Mouse (Mus musculus) cerebellum, adult 2 months (tissue): ENCODE results near the gene Bbs9. TPM values are rescaled to one million over a fixed set of nuclear protein-coding genes. Genes with fewer than 3 reads are reported as not detected.
"Not testable (repeated sequence)": the region's sequence is repeated elsewhere in the genome, so short reads cannot be mapped to it uniquely, and the experiment has no call there.

Source experiments
- DNase-seq, 2 experiments: peaks; one replicate each; pipeline ENCODE4 v3.0.0; 2021
- H3K27ac ChIP-seq: fragments of 200-500 bp; 2 replicates; pipeline ENCODE4 v1.5.1; 2012; ENCODE audit warnings: low read length, control low read depth, inconsistent platforms; ENCODE audit not compliant: insufficient read depth
- H3K27me3 ChIP-seq: fragments of 200-500 bp; 2 replicates; pipeline ENCODE4 v1.6.1; 2012; ENCODE audit warnings: inconsistent platforms, mild to moderate bottlenecking, low read length, moderate library complexity; ENCODE audit not compliant: control insufficient read depth, insufficient read depth
- H3K4me1 ChIP-seq: fragments of 200-500 bp; 2 replicates; pipeline ENCODE4 v1.6.1; 2011; ENCODE audit warnings: low read length; ENCODE audit not compliant: control insufficient read depth, insufficient read depth
- H3K4me3 ChIP-seq: fragments of 200-500 bp; replicated peaks from 2 replicates; pipeline ENCODE3; 2011; ENCODE audit warnings: mild to moderate bottlenecking, low read depth, low read length, control low read depth; ENCODE audit not compliant: insufficient read depth
- CTCF ChIP-seq: fragments of 200-500 bp; IDR thresholded peaks from 2 replicates; pipeline ENCODE4 v1.5.1; 2011; ENCODE audit warnings: low read depth, mild to moderate bottlenecking, control low read depth, low read length, moderate library complexity, borderline replicate concordance; ENCODE audit not compliant: insufficient read depth
- POLR2A ChIP-seq: fragments of 200-500 bp; IDR thresholded peaks from 2 replicates; pipeline ENCODE4 v1.6.1; 2011; ENCODE audit warnings: low read length, control low read depth, borderline replicate concordance; ENCODE audit not compliant: insufficient read depth
- WGBS: fragments of 180-500 bp; shearing (Covaris S2); methylation state at CpG from one replicate; pipeline ENCODE4 v1.1.7; 2018; 5-methylcytosine and 5-hydroxymethylcytosine counted together
- polyA plus RNA-seq: library from polyadenylated mRNA; depleted of rRNA; stranded (reverse); fragments of >200 nt; gene quantifications from 2 replicates; pipeline ENCODE4 v1.2.3, GENCODE M21; 2012

The Bbs9 gene
- polyA plus RNA-seq, 1 experiment: 15.4 TPM

DNA sequence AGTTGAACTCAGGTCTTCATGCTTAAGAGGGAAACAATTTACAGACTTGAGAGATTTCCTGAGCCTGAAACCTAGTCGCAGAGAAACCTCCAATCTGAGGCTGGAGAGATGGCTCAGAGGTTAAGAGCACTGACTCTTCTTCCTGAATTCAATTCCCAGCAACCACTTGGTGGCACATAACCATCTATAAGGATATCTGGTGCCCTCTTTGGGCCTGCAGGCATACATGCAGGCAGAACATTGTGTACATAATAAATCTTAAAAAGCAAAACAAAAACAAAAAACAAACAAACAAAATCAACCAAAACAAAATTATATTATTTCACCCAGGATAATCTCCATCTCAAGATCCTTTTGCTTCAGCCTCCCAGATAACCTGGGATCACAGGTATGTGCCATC lies 36.7 kb upstream of the Bbs9 start:
- Histone ChIP-seq H3K27me3 (no peaks in the 10 kb centered on the region), H3K4me1 (no peaks in the 10 kb centered on the region), H3K27ac (no peak overlapping the region), H3K4me3 (no peak overlapping the region)
- no peak for DNase-seq
- 67% methylated on average over 1 of the region's 1 CpGs for WGBS
- TF ChIP-seq CTCF (no peak), POLR2A (no peak)

GRCm38 (mm10) chr9:22443157-22443556 lies 32.4 kb upstream of the Bbs9 start:
- TF ChIP-seq CTCF (no peak), POLR2A (no peak)
- no peak overlapping the region for H3K27ac ChIP-seq
- 84% methylated on average over 10 of the region's 10 CpGs for WGBS
- no peak overlapping the region for H3K4me3 ChIP-seq
- H3K27me3 ChIP-seq: no peaks in the 10 kb centered on the region
- H3K4me1 ChIP-seq: no peaks in the 10 kb centered on the region
- no peak for DNase-seq

GRCm38 (mm10) chr9:22445123-22445522 lies 30.4 kb upstream of the Bbs9 start:
- 88% methylated on average over 1 of the region's 1 CpGs for WGBS
- DNase-seq: no peak
- H3K4me3 ChIP-seq: no peak overlapping the region
- no peaks in the 10 kb centered on the region; the same call in 1 of the 2 replicates for H3K4me1 ChIP-seq
- no peaks in the 10 kb centered on the region for H3K27me3 ChIP-seq
- TF ChIP-seq CTCF (no peak), POLR2A (no peak)
- H3K27ac ChIP-seq: no peak overlapping the region

DNA sequence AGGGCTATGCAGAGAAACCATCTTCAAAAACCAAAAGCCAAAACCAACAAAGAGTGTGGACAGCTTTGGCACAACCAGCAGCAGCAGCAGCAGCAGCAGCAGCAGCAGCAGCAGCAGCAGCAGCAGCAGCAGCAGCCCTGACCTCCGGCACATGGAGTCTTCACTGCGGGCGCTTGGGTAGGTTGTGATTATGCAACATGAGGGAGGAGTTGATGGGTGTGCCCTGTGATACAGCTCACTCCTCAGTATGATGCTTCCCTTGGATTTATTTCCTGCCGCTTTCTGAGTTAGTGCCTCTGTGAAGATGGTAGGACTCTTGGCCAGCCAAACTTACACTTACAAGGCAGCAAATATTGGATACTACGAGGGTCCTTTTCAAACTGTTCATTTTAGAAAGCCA lies 28.3 kb upstream of the Bbs9 start:
- 82% methylated on average over 5 of the region's 5 CpGs for WGBS
- Histone ChIP-seq H3K4me1 (no peaks in the 10 kb centered on the region; the same call in 1 of the 2 replicates), H3K27ac (no peak overlapping the region), H3K27me3 (no peaks in the 10 kb centered on the region), H3K4me3 (no peak overlapping the region)
- DNase-seq: no peak
- TF ChIP-seq CTCF (no peak), POLR2A (no peak)

DNA sequence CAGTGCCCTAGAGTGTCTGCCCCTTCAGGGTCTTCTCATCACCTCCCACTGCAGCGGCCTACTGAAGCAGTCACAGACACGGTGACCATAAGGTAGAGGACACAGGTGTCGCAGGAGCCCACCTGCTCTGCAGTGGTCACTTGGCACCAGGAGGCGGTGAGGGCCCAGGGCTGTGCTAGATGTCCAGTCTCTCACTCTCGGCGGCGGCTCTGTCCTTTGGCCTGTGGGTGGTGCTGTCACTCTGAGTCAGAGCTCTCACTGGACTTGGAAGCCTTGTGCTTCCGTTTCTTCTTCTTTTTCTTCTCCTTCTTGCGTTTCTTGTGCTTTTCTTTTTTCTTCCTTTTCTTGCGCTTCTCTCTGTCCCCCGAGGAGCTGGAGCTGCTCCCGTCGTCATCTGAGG lies 27.1 kb upstream of the Bbs9 start:
- H3K4me3 ChIP-seq: no peak overlapping the region
- WGBS: 62% methylated on average over 13 of the region's 13 CpGs
- no peaks in the 10 kb centered on the region for H3K27me3 ChIP-seq
- H3K4me1 ChIP-seq: no peaks in the 10 kb centered on the region; the same call in 1 of the 2 replicates
- H3K27ac ChIP-seq: no peak overlapping the region
- TF ChIP-seq POLR2A (no peak), CTCF (peak; percentile 56)
- DNase-seq: peak in 1 of 2 experiments; percentile 29

DNA sequence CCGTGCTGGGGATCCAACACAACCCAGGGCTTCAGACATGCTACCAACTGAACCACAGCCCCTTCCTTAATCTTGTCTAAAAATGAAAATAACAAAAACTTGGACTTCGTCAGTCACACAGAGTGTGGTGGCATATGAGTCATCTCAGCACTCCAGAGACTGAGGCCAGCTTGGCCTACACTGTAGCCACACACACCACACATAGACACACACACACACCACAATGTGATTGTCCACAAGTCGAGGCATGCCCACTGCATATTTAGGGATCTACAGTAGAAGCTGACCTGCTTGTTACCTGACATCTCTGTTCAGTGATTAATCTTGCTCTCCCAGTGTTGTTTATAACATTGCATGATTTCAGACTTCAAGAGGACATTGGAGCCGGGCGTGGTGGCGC lies 26.3 kb upstream of the Bbs9 start:
- no peak overlapping the region for H3K27ac ChIP-seq
- no peak for DNase-seq
- TF ChIP-seq CTCF (no peak), POLR2A (no peak)
- H3K4me1 ChIP-seq: no peaks in the 10 kb centered on the region; the same call in 1 of the 2 replicates
- H3K27me3 ChIP-seq: no peaks in the 10 kb centered on the region
- 80% methylated on average over 6 of the region's 6 CpGs for WGBS
- H3K4me3 ChIP-seq: no peak overlapping the region

GRCm38 (mm10) chr9:22452697-22453096 lies 22.8 kb upstream of the Bbs9 start:
- Histone ChIP-seq H3K27ac (no peak overlapping the region), H3K4me1 (no peaks in the 10 kb centered on the region; the same call in 1 of the 2 replicates), H3K4me3 (no peak overlapping the region), H3K27me3 (no peaks in the 10 kb centered on the region)
- TF ChIP-seq CTCF (no peak), POLR2A (no peak)
- 81% methylated on average over 10 of the region's 10 CpGs for WGBS
- DNase-seq: no peak

DNA sequence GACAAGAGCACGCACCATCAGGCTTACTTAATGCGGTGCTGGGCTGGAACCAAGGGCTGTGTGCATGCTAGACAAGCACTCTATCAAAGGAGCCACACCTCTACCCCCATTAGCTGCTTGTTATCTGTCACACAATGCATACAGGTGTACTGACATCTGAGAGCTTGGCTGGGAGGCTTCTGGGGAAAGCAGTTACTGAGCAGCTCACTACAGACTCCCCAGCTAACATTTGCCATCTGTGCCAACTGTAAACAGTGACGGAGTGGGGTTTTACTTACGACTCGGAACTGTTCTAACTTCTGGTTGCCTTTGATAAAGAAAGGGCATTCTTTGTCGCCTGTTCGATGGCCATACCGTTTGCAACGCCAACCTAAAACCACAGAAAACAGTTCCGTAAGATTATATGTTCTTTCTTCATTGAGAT lies 22.0 kb upstream of the Bbs9 start:
- no peak overlapping the region for H3K4me3 ChIP-seq
- no peak overlapping the region for H3K27ac ChIP-seq
- H3K4me1 ChIP-seq: no peaks in the 10 kb centered on the region; the same call in 1 of the 2 replicates
- DNase-seq: no peak
- WGBS: 82% methylated on average over 10 of the region's 10 CpGs
- no peaks in the 10 kb centered on the region for H3K27me3 ChIP-seq
- no peak for TF ChIP-seq CTCF
- no peak for TF ChIP-seq POLR2A

DNA sequence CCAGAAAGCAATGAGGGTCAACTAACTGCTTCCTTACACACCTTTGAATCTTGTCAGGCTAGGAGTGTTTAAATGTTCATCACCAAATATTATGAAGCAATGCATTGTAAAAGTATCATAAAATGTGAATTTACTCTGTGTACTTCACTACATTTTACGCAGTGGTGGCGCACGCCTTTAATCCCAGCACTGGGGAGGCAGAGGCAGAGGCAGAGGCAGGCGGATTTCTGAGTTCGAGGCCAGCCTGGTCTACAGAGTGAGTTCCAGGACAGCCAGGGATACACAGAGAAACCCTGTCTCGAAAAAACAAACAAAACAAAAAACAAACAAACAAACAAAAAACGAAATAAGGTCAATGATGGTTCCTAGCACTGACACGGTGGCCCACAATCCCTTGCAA lies 21.5 kb upstream of the Bbs9 start, which contains the start of gene Gm17545:
Gm17545 (plus strand) TSS at position 301 of the 400 bp plus-strand sequence.
- not testable (repeated sequence) for H3K27ac ChIP-seq, H3K4me1 ChIP-seq, H3K4me3 ChIP-seq, DNase-seq, H3K27me3 ChIP-seq
- WGBS: 94% methylated on average over 8 of the region's 8 CpGs
